ENCODE assay signal across 14 mouse cellular contexts in the genomic region with DNA sequence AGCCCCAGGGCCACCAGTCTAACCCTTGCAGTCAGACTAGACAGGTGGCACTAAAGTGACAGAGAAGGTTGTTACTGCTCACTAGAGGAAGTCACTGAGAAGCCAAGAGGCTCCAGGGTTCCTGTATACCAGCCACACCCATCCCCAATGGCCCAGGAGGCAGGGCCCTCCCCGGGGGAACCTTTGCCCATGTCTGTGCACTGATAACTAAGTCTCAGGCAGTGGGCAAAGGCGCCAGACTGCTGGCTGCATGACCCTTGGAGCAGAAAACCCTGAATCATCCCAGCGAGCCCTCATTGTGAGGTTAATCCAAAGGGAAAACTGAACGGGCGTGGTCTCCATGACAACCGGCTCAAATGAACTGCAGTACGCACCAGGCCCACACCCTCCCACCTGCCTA.
DNase-seq lines count a peak whose midpoint lies in the region; ATAC-seq lines count a peak whose summit lies in the region.
"Had no signal": no experiment of that assay in that cellular context is flagged by ENCODE, and none has a peak within 500 bp of the region (broad histone marks: within the 10 kb centered on the region; RNA-seq: fewer than 3 reads in every experiment).

No protein-coding gene starts in this region.

- H3K4me1 ChIP-seq in forebrain, embryonic 15.5 days: peaks cover 16% of the 10 kb centered on the region; the same call in 1 of the 2 replicates

- no peaks in the 10 kb centered on the region for H3K27me3 ChIP-seq in forebrain, embryonic 15.5 days
- H3K27me3 ChIP-seq: hindbrain, embryonic 13.5 days had no signal

- no peak overlapping the region for H3K9ac ChIP-seq in forebrain, embryonic 15.5 days (replicated peaks)
- H3K9ac ChIP-seq: hindbrain, embryonic 13.5 days had no signal

- no peaks in the 10 kb centered on the region for H3K36me3 ChIP-seq in forebrain, embryonic 15.5 days

- peak; percentile 32 for ATAC-seq in inflammation-experienced regulatory T-cells, adult 6 months
- peak; percentile 13; the same call in 1 of the 2 replicates for ATAC-seq in neutrophil, adult 5-6 weeks (ENCODE audit: extremely low read depth, insufficient number of reproducible peaks, low FRiP score, poor library complexity, severe bottlenecking)
- no peak for ATAC-seq in forebrain, embryonic 15.5 days (replicated peaks)
- ATAC-seq: forebrain, embryonic 14.5 days had no signal

- H3K27ac ChIP-seq in forebrain, embryonic 15.5 days (replicated peaks): no peak overlapping the region
- H3K27ac ChIP-seq: hindbrain, embryonic 13.5 days; macrophage had no signal

- H3K9me3 ChIP-seq in forebrain, embryonic 15.5 days: no peaks in the 10 kb centered on the region
- H3K9me3 ChIP-seq: G1E; hindbrain, embryonic 13.5 days had no signal

- peak; percentile 70 for DNase-seq in R1 (ENCODE audit: low read depth, low spot score)
- DNase-seq in kidney, postnatal 36 days: peak; percentile 57 to 71
- no peak for DNase-seq in left cerebral cortex, adult 8-10 months (ENCODE audit: low spot score in 2 of 2)
- DNase-seq in ovary, postnatal 10 days (ENCODE audit: low spot score): no peak
- DNase-seq: left cerebral cortex, postnatal 4 days; right cerebral cortex, postnatal 25 days; thymus, postnatal 25 days had no signal

- H3K4me2 ChIP-seq in forebrain, embryonic 15.5 days (replicated peaks): no peak overlapping the region
- H3K4me2 ChIP-seq: hindbrain, embryonic 13.5 days had no signal

- no peak overlapping the region for H3K4me3 ChIP-seq in forebrain, embryonic 15.5 days
- H3K4me3 ChIP-seq: hindbrain, embryonic 13.5 days had no signal

- WGBS in forebrain, embryonic 15.5 days: 38% methylated on average over 7 of the region's 7 CpGs

Comparison
In these comparisons a context has a peak if more than half of its experiments do, and no peak if none do; other contexts are left out.
1. DNase-seq: peak in R1 (single experiment) and kidney, postnatal 36 days (2 of 2); none in left cerebral cortex, adult 8-10 months (0 of 2) and ovary, postnatal 10 days (single experiment).